Mouse (Mus musculus) small intestine, adult 2 months (tissue): Measurements from ENCODE around the gene Azin2. TPM values are rescaled to one million over a fixed set of nuclear protein-coding genes. Genes with fewer than 3 reads are reported as not detected.
A peak's percentile ranks its signal among the peaks of the same experiment; 100 is the strongest.

ENCODE experiments used
- H3K27ac ChIP-seq: fragments of 200-500 bp; 2 replicates; pipeline ENCODE4 v1.5.1; 2012; ENCODE audit warnings: low read depth, low read length, control low read depth, inconsistent platforms; ENCODE audit not compliant: insufficient read depth
- H3K27me3 ChIP-seq: fragments of 200-500 bp; 2 replicates; pipeline ENCODE4 v1.6.1; 2012; ENCODE audit warnings: mild to moderate bottlenecking, moderate library complexity, low read length, inconsistent platforms; ENCODE audit not compliant: control insufficient read depth, insufficient read depth
- H3K36me3 ChIP-seq: fragments of 200-500 bp; 2 replicates; pipeline ENCODE4 v1.6.1; 2012; ENCODE audit warnings: mild to moderate bottlenecking, low read length, control low read depth, inconsistent platforms; ENCODE audit not compliant: control insufficient read depth, insufficient read depth
- H3K4me1 ChIP-seq: fragments of 200-500 bp; 2 replicates; pipeline ENCODE4 v1.6.1; 2012; ENCODE audit warnings: low read length, inconsistent platforms, mixed read lengths; ENCODE audit not compliant: control insufficient read depth, insufficient read depth, insufficient read length
- H3K4me3 ChIP-seq: fragments of 200-500 bp; 2 replicates; pipeline ENCODE4 v1.5.1; 2012; ENCODE audit warnings: low read depth, mild to moderate bottlenecking, control low read depth, inconsistent platforms, low read length, moderate library complexity
- CTCF ChIP-seq: fragments of 200-500 bp; IDR thresholded peaks from 2 replicates; pipeline ENCODE4 v1.5.1; 2012; ENCODE audit warnings: low read depth, mild to moderate bottlenecking, control low read depth, inconsistent platforms, low read length, moderate library complexity, mixed read lengths; ENCODE audit not compliant: insufficient replicate concordance, insufficient read length; ENCODE audit errors: extremely low read depth
- POLR2A ChIP-seq: fragments of 200-500 bp; IDR thresholded peaks from 2 replicates; pipeline ENCODE4 v1.6.1; 2012; ENCODE audit warnings: low read depth, mild to moderate bottlenecking, control low read depth, inconsistent platforms, low read length, moderate library complexity
- WGBS: fragments of 180-500 bp; shearing (Covaris S2); methylation state at CpG from one replicate; pipeline ENCODE4 v1.1.7; 2018; 5-methylcytosine and 5-hydroxymethylcytosine counted together
- polyA plus RNA-seq: library from polyadenylated mRNA; depleted of rRNA; stranded (reverse); fragments of >200 nt; gene quantifications from 2 replicates; pipeline ENCODE4 v1.2.3, GENCODE M21; 2012; rRNA removed

Gene Azin2
- polyA plus RNA-seq, 1 experiment, result 3.2 TPM

- H3K27ac ChIP-seq, result no peak overlapping the region
- H3K36me3 ChIP-seq, result no peaks in the 10 kb centered on the region
- H3K4me3 ChIP-seq, result peak overlapping the region; percentile 74
- WGBS, result under 1% methylated on average over 94 of the region's 94 CpGs
- 0 out of 2 replicates have a peak, but pooled peaks cover 4% of the 10 kb centered on the region for H3K27me3 ChIP-seq
- peaks cover 5% of the 10 kb centered on the region for H3K4me1 ChIP-seq
- TF ChIP-seq CTCF (no peak), POLR2A (no peak)
Observed at GRCm38 (mm10) chr4:128883801-128884710, 78.2 kb downstream of the Azin2 start.

GRCm38 (mm10) chr4:128883379-128883781 lies 78.9 kb downstream of the Azin2 start, which contains the start of gene Trim62:
Trim62 (plus strand) TSS chr4:128883580.
- Histone ChIP-seq H3K36me3 (no peaks in the 10 kb centered on the region), H3K27ac (no peak within 1 kb of the TSS), H3K4me3 (peak within 1 kb of the TSS; percentile 74), H3K27me3 (0 out of 2 replicates have a peak, but pooled peaks cover 4% of the 10 kb centered on the region), H3K4me1 (peaks cover 5% of the 10 kb centered on the region)
- under 1% methylated on average over 37 of the region's 37 CpGs for WGBS
- peak; percentile 40; the same call in 1 of the 2 replicates for TF ChIP-seq POLR2A
- TF ChIP-seq CTCF, result no peak

Other genes starting within 250 kb of the Azin2 start
- gene A3galt2, start 207.1 kb downstream of the Azin2 start, polyA plus RNA-seq, result 0.11 and 0.32 TPM in 2 replicates
- gene Zfp362, start 156.4 kb downstream of the Azin2 start, polyA plus RNA-seq, result 19.8 and 37.8 TPM in 2 replicates
- gene Trim62, start 78.9 kb downstream of the Azin2 start, polyA plus RNA-seq, result 3.0 and 7.7 TPM in 2 replicates
- 42.5 and 79.2 TPM in 2 replicates for gene Ak2, start 29.5 kb upstream of the Azin2 start, polyA plus RNA-seq
- gene Rnf19b, start 95.8 kb upstream of the Azin2 start, polyA plus RNA-seq, result 99.3 and 218 TPM in 2 replicates
- 473 and 851 TPM in 2 replicates for gene Tmem54, start 143.1 kb upstream of the Azin2 start, polyA plus RNA-seq
- 0.56 and 0.72 TPM in 2 replicates for gene Hpca, start 159.6 kb upstream of the Azin2 start, polyA plus RNA-seq
- gene Fndc5, start 174.6 kb upstream of the Azin2 start, polyA plus RNA-seq, result 0.36 and 0.87 TPM in 2 replicates
- gene S100pbp, start 227.3 kb upstream of the Azin2 start, polyA plus RNA-seq, result 2.3 and 6.4 TPM in 2 replicates
- gene Yars, start 227.3 kb upstream of the Azin2 start, polyA plus RNA-seq, result 5.5 and 7.8 TPM in 2 replicates